Mouse (Mus musculus) forebrain, embryonic 14.5 days (tissue): Measurements from ENCODE around the gene Mfsd5. TPM values are rescaled to one million over a fixed set of nuclear protein-coding genes. Genes with fewer than 3 reads are reported as not detected.

Experiments
- ATAC-seq: fragments of 200-750 bp; cut with Nextera tagmentation; 2 replicates; pipeline ENCODE4 v1.8.0; 2017; ENCODE audit warnings: mild to moderate bottlenecking, moderate library complexity
- DNase-seq: peaks from one replicate; pipeline ENCODE4 v3.0.0-alpha.2; 2015; ENCODE audit warnings: low spot score
- H3K27ac ChIP-seq: fragments of 300-500 bp; sonication (generic); 2 replicates; pipeline ENCODE4 v1.5.1; 2014; ENCODE audit warnings: low read depth, mild to moderate bottlenecking, control low read depth, low read length, moderate library complexity
- H3K27me3 ChIP-seq: fragments of 300-500 bp; sonication (generic); replicated peaks from 2 replicates; pipeline ENCODE4 v1.6.1; 2014; ENCODE audit warnings: low read length, control low read depth, mixed read lengths; ENCODE audit not compliant: control insufficient read depth, insufficient read depth
- H3K36me3 ChIP-seq: fragments of 300-500 bp; sonication (generic); 2 replicates; pipeline ENCODE4 v1.6.1; 2014; ENCODE audit warnings: low read length, control low read depth; ENCODE audit not compliant: control insufficient read depth, insufficient read depth
- H3K4me1 ChIP-seq: fragments of 300-500 bp; sonication (generic); 2 replicates; pipeline ENCODE4 v1.6.1; 2014; ENCODE audit warnings: antibody characterized with exemption, low read length, control low read depth; ENCODE audit not compliant: control insufficient read depth, insufficient read depth
- H3K4me2 ChIP-seq: fragments of 300-500 bp; sonication (generic); 2 replicates; pipeline ENCODE4 v1.6.1; 2014; ENCODE audit warnings: mild to moderate bottlenecking, control low read depth, low read length
- H3K4me3 ChIP-seq: fragments of 300-500 bp; sonication (generic); 2 replicates; pipeline ENCODE4 v1.5.1; 2014; ENCODE audit warnings: low read depth, low read length, control low read depth
- H3K9ac ChIP-seq: fragments of 300-500 bp; sonication (generic); 2 replicates; pipeline ENCODE4 v1.6.1; 2014; ENCODE audit warnings: mild to moderate bottlenecking, low read length, control low read depth, moderate library complexity
- H3K9me3 ChIP-seq: fragments of 300-500 bp; sonication (generic); replicated peaks from 2 replicates; pipeline ENCODE4 v1.6.1; 2016; ENCODE audit warnings: low read length, control low read depth, mixed read lengths; ENCODE audit not compliant: control insufficient read depth
- WGBS: fragments of 180-500 bp; shearing (Covaris S2); extraction: QIAGEN DNeasy Blood & Tissue Kit; methylation state at CpG from one replicate; pipeline ENCODE4 v1.1.7; 2014; 5-methylcytosine and 5-hydroxymethylcytosine counted together
- polyA plus RNA-seq: library from polyadenylated mRNA; unstranded; fragments of >200 nt; fragmentation: Nextera tagmentation; extraction: Ambion mirVana; gene quantifications from 2 replicates; pipeline ENCODE4 v1.2.1, GENCODE M21; 2014

The Mfsd5 gene
- polyA plus RNA-seq, 1 experiment from 2014 or later: 43.8 TPM

GRCm38 (mm10) chr15:102324654-102325473, 45.6 kb downstream of the Mfsd5 start:
- ATAC-seq (no peak), DNase-seq (no peak)
- H3K27ac ChIP-seq: no peak overlapping the region
- no peak overlapping the region for H3K4me3 ChIP-seq
- H3K4me1 ChIP-seq: peaks cover 7% of the 10 kb centered on the region
- H3K27me3 ChIP-seq: no peaks in the 10 kb centered on the region
- WGBS: 76% methylated on average over 12 of the region's 12 CpGs
- H3K4me2 ChIP-seq: peak overlapping the region; percentile 49; the same call in 1 of the 2 replicates
- H3K9me3 ChIP-seq: no peaks in the 10 kb centered on the region
- no peak overlapping the region for H3K9ac ChIP-seq
- H3K36me3 ChIP-seq: peaks cover 53% of the 10 kb centered on the region

DNA sequence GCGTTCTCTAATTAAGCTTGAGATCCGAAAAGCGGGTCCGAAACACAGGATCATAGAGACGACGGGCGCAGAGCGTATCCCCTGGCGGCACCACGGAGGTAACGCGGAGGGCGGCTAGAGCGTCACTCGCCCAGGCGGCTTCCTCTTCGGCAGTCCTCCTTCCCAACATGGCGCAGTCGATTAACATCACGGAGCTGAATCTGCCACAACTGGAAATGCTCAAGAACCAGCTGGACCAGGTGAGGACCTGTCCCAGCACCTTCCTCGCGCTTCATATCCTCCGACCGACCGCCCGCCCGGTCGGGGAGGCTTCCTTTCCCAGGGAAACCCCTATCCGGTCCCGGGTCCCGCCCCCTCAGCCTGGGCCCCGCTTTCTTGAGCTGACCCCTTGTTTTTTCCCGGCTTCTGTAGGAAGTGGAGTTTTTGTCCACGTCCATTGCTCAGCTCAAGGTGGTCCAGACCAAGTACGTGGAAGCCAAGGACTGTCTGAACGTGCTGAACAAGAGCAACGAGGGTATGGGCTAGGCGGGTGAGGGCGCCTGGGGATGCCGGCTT, 46.8 kb downstream of the Mfsd5 start, which contains the start of gene Pfdn5:
Pfdn5 (plus strand) TSS at position 95 of the 555 bp plus-strand sequence.
- ATAC-seq (peak; percentile 94), DNase-seq (peak; percentile 90)
- Histone ChIP-seq H3K4me3 (peak within 1 kb of the TSS; percentile 58), H3K27ac (peak within 1 kb of the TSS; percentile 52), H3K9ac (peak within 1 kb of the TSS; percentile 87), H3K4me2 (peak within 1 kb of the TSS; percentile 89), H3K27me3 (no peaks in the 10 kb centered on the region), H3K36me3 (peaks cover 52% of the 10 kb centered on the region), H3K4me1 (peaks cover 7% of the 10 kb centered on the region), H3K9me3 (no peaks in the 10 kb centered on the region)
- WGBS: under 1% methylated on average over 39 of the region's 40 CpGs

DNA sequence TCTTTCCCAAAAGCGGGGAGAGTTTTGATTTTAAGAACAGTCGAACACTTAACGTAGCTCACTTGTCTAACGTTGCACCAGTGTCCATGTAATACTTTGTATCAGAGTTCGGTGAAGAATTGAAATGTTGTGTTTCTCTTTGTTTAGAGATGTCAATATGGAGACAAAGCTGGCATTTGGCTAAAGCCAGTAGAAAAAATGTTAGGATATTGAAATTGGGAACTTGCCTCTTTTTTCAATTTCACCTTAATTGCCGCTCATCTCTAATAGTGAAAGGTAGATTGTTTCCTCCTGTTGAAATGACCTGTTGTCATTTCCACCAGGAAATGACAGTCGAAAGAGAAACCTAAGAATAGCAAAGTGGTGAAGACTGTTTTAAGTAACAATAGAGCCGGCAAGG, 47.6 kb downstream of the Mfsd5 start:
- H3K9ac ChIP-seq: peak overlapping the region; percentile 87
- no peak overlapping the region for H3K27ac ChIP-seq
- DNase-seq (no peak), ATAC-seq (no peak)
- H3K4me2 ChIP-seq: peak overlapping the region; percentile 89
- peaks cover 46% of the 10 kb centered on the region for H3K36me3 ChIP-seq
- peaks cover 7% of the 10 kb centered on the region for H3K4me1 ChIP-seq
- no peaks in the 10 kb centered on the region for H3K27me3 ChIP-seq
- 71% methylated on average over 8 of the region's 8 CpGs for WGBS
- peak overlapping the region; percentile 58 for H3K4me3 ChIP-seq
- H3K9me3 ChIP-seq: no peaks in the 10 kb centered on the region

Other genes starting within 250 kb of the Mfsd5 start
- 99.3 and 100 TPM in 2 replicates for gene Eif4b, start 205.7 kb upstream of the Mfsd5 start, polyA plus RNA-seq
- 5.5 and 8.2 TPM in 2 replicates for gene Tns2, start 179.0 kb upstream of the Mfsd5 start, polyA plus RNA-seq
- gene Spryd3, start 143.2 kb upstream of the Mfsd5 start, polyA plus RNA-seq: 20.9 and 28.1 TPM in 2 replicates
- gene Igfbp6, start 135.1 kb upstream of the Mfsd5 start, polyA plus RNA-seq: 1.3 and 1.6 TPM in 2 replicates
- not detected in 2 replicates for gene Soat2, start 128.9 kb upstream of the Mfsd5 start, polyA plus RNA-seq
- gene Zfp740, start 76.2 kb upstream of the Mfsd5 start, polyA plus RNA-seq: 52.1 and 60.4 TPM in 2 replicates
- gene Csad, start 74.7 kb upstream of the Mfsd5 start, polyA plus RNA-seq: 23.3 and 25.6 TPM in 2 replicates
- 0.38 and 0.49 TPM in 2 replicates for gene Itgb7, start 47.5 kb upstream of the Mfsd5 start, polyA plus RNA-seq
- gene Rarg, start 21.9 kb upstream of the Mfsd5 start, polyA plus RNA-seq: 4.0 and 5.3 TPM in 2 replicates
- not detected in 2 replicates for gene Gm9918, start 8.9 kb upstream of the Mfsd5 start, polyA plus RNA-seq
- gene Espl1, start 16.8 kb downstream of the Mfsd5 start, polyA plus RNA-seq: 11.5 and 13.5 TPM in 2 replicates
- gene Pfdn5, start 46.7 kb downstream of the Mfsd5 start, polyA plus RNA-seq: 509 and 642 TPM in 2 replicates
- gene Myg1, start 52.3 kb downstream of the Mfsd5 start, polyA plus RNA-seq: 90.9 and 108 TPM in 2 replicates
- gene Aaas, start 71.3 kb downstream of the Mfsd5 start, polyA plus RNA-seq: 43.2 and 48.2 TPM in 2 replicates
- gene Sp7, start 87.7 kb downstream of the Mfsd5 start, polyA plus RNA-seq: 0.33 and 0.39 TPM in 2 replicates
- 6.6 and 7.0 TPM in 2 replicates for gene Sp1, start 126.7 kb downstream of the Mfsd5 start, polyA plus RNA-seq
- 0.11 and 0.25 TPM in 2 replicates for gene Amhr2, start 165.9 kb downstream of the Mfsd5 start, polyA plus RNA-seq
- gene Prr13, start 179.6 kb downstream of the Mfsd5 start, polyA plus RNA-seq: 103 and 116 TPM in 2 replicates
- 187 and 226 TPM in 2 replicates for gene Pcbp2, start 191.1 kb downstream of the Mfsd5 start, polyA plus RNA-seq
- 13.4 TPM in 1 of 2 replicates, not detected in the other for gene Gm10337, start 224.3 kb downstream of the Mfsd5 start, polyA plus RNA-seq
- 28.6 and 36.9 TPM in 2 replicates for gene Map3k12, start 237.6 kb downstream of the Mfsd5 start, polyA plus RNA-seq
- 83.9 and 90.7 TPM in 2 replicates for gene Tarbp2, start 238.7 kb downstream of the Mfsd5 start, polyA plus RNA-seq
- 1.3 and 1.4 TPM in 2 replicates for gene Npff, start 245.5 kb downstream of the Mfsd5 start, polyA plus RNA-seq